Mouse (Mus musculus) olfactory bulb, adult 2 months (tissue): ENCODE data around the gene Slmap.

Experiments used
- CTCF ChIP-seq: fragments of 200-500 bp; IDR thresholded peaks from 2 replicates; pipeline ENCODE4 v1.5.1; 2012; ENCODE audit warnings: low read depth, mild to moderate bottlenecking, low read length, moderate library complexity; ENCODE audit not compliant: insufficient read depth
- POLR2A ChIP-seq: fragments of 200-500 bp; IDR thresholded peaks from 2 replicates; pipeline ENCODE4 v1.6.1; 2012; ENCODE audit warnings: mild to moderate bottlenecking, low read depth, low read length, moderate library complexity; ENCODE audit not compliant: insufficient read depth

GRCm38 (mm10) chr14:26571951-26572675 lies 37.4 kb upstream of the Slmap start:
- TF ChIP-seq POLR2A (no peak), CTCF (no peak)
